Mouse (Mus musculus) liver, postnatal 0 days (tissue): ENCODE measurements around the gene Hsf5.

Experiments used
- CTCF ChIP-seq: sonication (generic); IDR thresholded peaks from 2 replicates; pipeline ENCODE4 v1.5.1; 2016; ENCODE audit warnings: antibody characterized with exemption, low read depth
- EP300 ChIP-seq: IDR thresholded peaks from 2 replicates; pipeline ENCODE4 v1.6.1; 2016; ENCODE audit warnings: antibody characterized with exemption, low read depth, mild to moderate bottlenecking

DNA sequence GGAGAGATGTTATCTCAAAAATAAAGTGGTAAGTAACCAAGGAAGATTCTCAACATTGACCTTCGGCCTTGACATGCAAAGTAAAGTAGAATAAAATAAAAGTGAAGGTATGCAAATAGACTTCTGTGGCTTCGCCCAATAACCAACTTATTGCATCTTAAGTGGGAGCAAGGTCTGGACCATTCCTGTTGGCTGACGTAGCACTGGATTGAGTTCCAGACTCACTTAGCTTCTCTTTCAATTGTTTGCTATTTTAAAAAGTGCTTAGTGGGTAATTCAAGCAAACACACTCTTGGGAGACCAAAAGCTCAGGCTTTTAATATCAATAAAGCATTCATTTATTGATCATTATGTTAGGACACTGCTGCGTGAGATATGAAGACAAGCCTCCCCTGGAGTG, 81.2 kb downstream of the Hsf5 start:
- no peak for TF ChIP-seq CTCF
- no peak for TF ChIP-seq EP300
